15 mouse cellular contexts compared by ENCODE assay signal in genomic region chr13:112636498-112636897, GRCm38 (mm10). TPM values are rescaled to one million over a fixed set of nuclear protein-coding genes. Genes with fewer than 3 reads are reported as not detected.
"Had no signal": no experiment of that assay in that cellular context is flagged by ENCODE, and none has a peak within 500 bp of the region (broad histone marks: within the 10 kb centered on the region; RNA-seq: fewer than 3 reads in every experiment).

No protein-coding gene starts in this region.

- ATAC-seq: intestine, embryonic 15.5 days; midbrain, embryonic 13.5 days had no signal

- H3K4me3 ChIP-seq: intestine, embryonic 15.5 days; limb, embryonic 15.5 days; midbrain, embryonic 13.5 days; myocyte; neural tube, embryonic 15.5 days had no signal

- H3K27ac ChIP-seq: intestine, embryonic 15.5 days; limb, embryonic 15.5 days; macrophage; midbrain, embryonic 13.5 days; neural tube, embryonic 15.5 days had no signal

- H3K9me3 ChIP-seq: intestine, embryonic 15.5 days; limb, embryonic 15.5 days; midbrain, embryonic 13.5 days; neural tube, embryonic 15.5 days had no signal

- H3K4me1 ChIP-seq: intestine, embryonic 15.5 days; limb, embryonic 15.5 days; midbrain, embryonic 13.5 days; neural tube, embryonic 15.5 days had no signal

- H3K36me3 ChIP-seq: intestine, embryonic 15.5 days; limb, embryonic 15.5 days; midbrain, embryonic 13.5 days; neural tube, embryonic 15.5 days had no signal

- H3K4me2 ChIP-seq: intestine, embryonic 15.5 days; limb, embryonic 15.5 days; lung, embryonic 14.5 days; midbrain, embryonic 13.5 days; neural tube, embryonic 15.5 days had no signal

- H3K27me3 ChIP-seq: intestine, embryonic 15.5 days; limb, embryonic 15.5 days; midbrain, embryonic 13.5 days; neural tube, embryonic 15.5 days had no signal

- H3K9ac ChIP-seq: intestine, embryonic 15.5 days; limb, embryonic 15.5 days; lung, embryonic 14.5 days; midbrain, embryonic 13.5 days; neural tube, embryonic 15.5 days had no signal

- DNase-seq: kidney, adult 18-20 months; kidney, postnatal 14 days; lung, embryonic 14.5 days; lung, postnatal 10 days; right cerebral cortex, adult 18-20 months; right cerebral cortex, postnatal 25 days had no signal

RNA-seq across cellular contexts. Expression of gene Ddx4, which starts 15.8 kb away (rescaled TPM):
- polyA plus RNA-seq: large intestine, adult 2 months; myocyte; small intestine, adult 2 months had no signal

RNA-seq across cellular contexts. Expression of gene Il31ra, which starts 42.3 kb away (rescaled TPM):
- polyA plus RNA-seq: large intestine, adult 2 months; limb, embryonic 11.5 days; lung, embryonic 14.5 days; macrophage; midbrain, embryonic 13.5 days; myocyte; small intestine, adult 2 months had no signal
